18 mouse cellular contexts compared by ENCODE assay signal in genomic region chr1:73230611-73231010, GRCm38 (mm10).
DNase-seq lines count a peak whose midpoint lies in the region; ATAC-seq and TF ChIP-seq lines count a peak whose summit lies in the region.
"Had no signal": no experiment of that assay in that cellular context is flagged by ENCODE, and none has a peak within 500 bp of the region (broad histone marks: within the 10 kb centered on the region; RNA-seq: fewer than 3 reads in every experiment).

No protein-coding gene starts in this region.

- TF ChIP-seq CTCF in kidney, adult 2 months (conservative IDR thresholded peaks at IDR 0.05; ENCODE audit: insufficient read depth, insufficient read length, low read depth, low read length): no peak

- peak; percentile 65 for DNase-seq in kidney, adult 2 months
- DNase-seq in kidney, adult 9 months: peak; percentile 64
- DNase-seq in kidney, adult 11 months: no peak
- DNase-seq: adrenal gland, adult 2 months; adrenal gland, adult 8-10 months; adrenal gland, postnatal 10 days; adrenal gland, postnatal 14 days; adrenal gland, postnatal 25 days; adrenal gland, postnatal 36 days; B cell, adult 2 months; cerebellum, adult 11 months; cerebellum, adult 11-12 months; cerebellum, adult 18-20 months had no signal

- H3K9me3 ChIP-seq in kidney, embryonic 14.5 days (ENCODE audit: control insufficient read depth, low read length): peaks cover 9% of the 10 kb centered on the region
- H3K9me3 ChIP-seq: G1E had no signal

- peaks cover 7% of the 10 kb centered on the region; the same call in 1 of the 2 replicates for H3K4me1 ChIP-seq in kidney, adult 2 months (ENCODE audit: control insufficient read depth, insufficient read depth, low read length)
- H3K4me1 ChIP-seq in kidney, embryonic 14.5 days (ENCODE audit: control insufficient read depth, insufficient read depth, low read length): no peaks in the 10 kb centered on the region

- no peak overlapping the region for H3K4me3 ChIP-seq in kidney, adult 2 months (ENCODE audit: insufficient read depth, low read depth, low read length)
- no peak overlapping the region for H3K4me3 ChIP-seq in kidney, embryonic 14.5 days (ENCODE audit: low read length)

- WGBS in kidney, adult 2 months: 48% methylated on average over 1 of the region's 1 CpGs
- WGBS in kidney, embryonic 14.5 days: 84% methylated on average over 1 of the region's 1 CpGs

- peak overlapping the region; percentile 64; the same call in 1 of the 2 replicates for H3K27ac ChIP-seq in kidney, adult 2 months (ENCODE audit: insufficient read depth, low read depth, low read length)
- no peak overlapping the region for H3K27ac ChIP-seq in kidney, embryonic 14.5 days (ENCODE audit: low read depth, low read length)

- ATAC-seq in kidney, embryonic 14.5 days (ENCODE audit: low FRiP score, low TSS enrichment): no peak
- ATAC-seq: activated CD4-positive, CD25-positive, alpha-beta regulatory T cell, adult 4 months; CD4-positive, CD25-positive, alpha-beta regulatory T cell, adult 4 months; Patski had no signal

- H3K4me2 ChIP-seq in kidney, embryonic 14.5 days (replicated peaks; ENCODE audit: low read depth, low read length): no peak overlapping the region

- H3K9ac ChIP-seq in kidney, embryonic 14.5 days (ENCODE audit: low read depth, low read length): no peak overlapping the region

- no peaks in the 10 kb centered on the region for H3K36me3 ChIP-seq in kidney, adult 2 months (ENCODE audit: control insufficient read depth, insufficient read depth, low read length)
- H3K36me3 ChIP-seq in kidney, embryonic 14.5 days (ENCODE audit: control insufficient read depth, insufficient read depth, low read length): no peaks in the 10 kb centered on the region
- H3K36me3 ChIP-seq: G1E had no signal

- TF ChIP-seq POLR2A in kidney, adult 2 months (IDR thresholded peaks at IDR 0.05; ENCODE audit: low read depth, low read length): no peak

- H3K27me3 ChIP-seq in kidney, adult 2 months (replicated peaks; ENCODE audit: control insufficient read depth, insufficient read depth, low read length): no peaks in the 10 kb centered on the region
- no peaks in the 10 kb centered on the region for H3K27me3 ChIP-seq in kidney, embryonic 14.5 days (ENCODE audit: control insufficient read depth, insufficient read depth, low read length)
- H3K27me3 ChIP-seq: Patski had no signal
